Mouse (Mus musculus): ENCODE results near the gene Lrrc51.

Lrrc51 gene

GRCm38 (mm10) chr7:101880855-101881254 is 52.8 kb downstream of the Lrrc51 start:
- no peak for DNase-seq

- no peak for DNase-seq
Observed at GRCm38 (mm10) chr7:101875978-101876377, 57.7 kb downstream of the Lrrc51 start.

GRCm38 (mm10) chr7:101871296-101871695 is 62.4 kb downstream of the Lrrc51 start:
- peak; percentile 34 for DNase-seq

DNA sequence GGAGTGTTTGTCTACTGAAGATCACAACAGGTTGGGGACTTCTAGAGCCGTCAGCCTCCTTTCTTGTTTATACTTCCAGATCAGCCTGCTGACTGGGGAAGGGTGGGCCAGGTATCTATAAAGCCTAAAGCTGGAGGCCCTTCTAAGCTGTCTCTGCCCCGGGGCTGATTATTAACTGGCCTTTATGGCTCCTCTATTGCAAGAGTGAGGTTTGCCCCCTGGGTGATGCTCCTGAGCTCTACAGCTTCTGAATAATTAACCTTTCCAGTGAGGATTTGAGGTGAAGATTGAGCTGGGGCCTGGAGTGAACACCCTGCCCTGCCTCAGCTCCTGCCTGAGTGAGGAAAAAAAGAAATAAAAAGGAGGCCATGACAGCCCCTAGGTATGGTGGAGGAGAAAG is 63.1 kb downstream of the Lrrc51 start, which contains the start of gene Folr1:
TSS of gene Folr1 (minus strand) at position 160 of the 400 bp plus-strand sequence.
- DNase-seq = peak; percentile 72

- DNase-seq = peak; percentile 41
Observed at GRCm38 (mm10) chr7:101869163-101869500, 64.6 kb downstream of the Lrrc51 start.

DNA sequence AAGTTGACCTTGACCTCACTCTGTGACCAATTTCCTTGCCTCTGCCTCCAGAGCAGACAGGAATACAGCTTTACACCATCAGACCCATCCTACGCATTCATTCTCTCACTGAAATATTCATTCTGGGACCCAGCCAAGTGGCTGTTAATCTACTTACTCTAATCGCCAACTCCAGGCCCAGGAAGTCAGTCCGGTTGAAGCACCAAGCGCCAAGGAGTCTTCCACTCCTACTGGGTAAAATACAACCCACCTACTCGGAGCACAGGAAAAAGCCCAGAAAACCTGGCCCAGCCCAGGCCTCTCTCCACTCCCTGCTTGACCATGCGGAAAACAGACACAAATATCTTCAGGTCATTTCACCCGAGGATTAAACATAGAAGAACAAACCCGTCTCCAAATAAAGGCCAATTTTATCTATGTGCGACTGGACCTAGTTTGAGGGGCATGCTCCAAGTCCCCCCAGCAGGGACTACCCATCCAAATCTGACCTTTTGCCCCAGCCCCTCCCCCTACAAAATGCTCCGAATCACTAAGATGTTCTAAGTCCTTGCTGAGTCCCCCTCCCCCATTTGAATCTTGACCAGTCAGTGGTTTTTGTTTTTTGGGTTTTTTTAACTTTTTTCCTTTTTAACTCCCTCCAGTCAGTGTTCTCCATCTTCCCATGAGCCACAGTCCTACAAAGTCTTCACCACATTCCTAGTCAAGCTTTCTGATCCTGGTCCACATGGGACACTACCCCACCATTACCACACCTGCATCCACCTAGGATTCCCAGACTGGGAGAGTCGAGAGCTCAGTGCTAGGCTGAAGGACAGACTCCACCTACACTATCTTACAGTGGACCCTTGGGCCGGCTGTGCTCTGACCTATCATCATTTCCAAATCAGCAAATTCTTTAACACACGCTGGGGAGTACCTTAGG is 65.2 kb downstream of the Lrrc51 start:
- peak; percentile 61 for DNase-seq

- no peak for DNase-seq
Observed at GRCm38 (mm10) chr7:101867482-101867881, 66.2 kb downstream of the Lrrc51 start.

- no peak for DNase-seq
Observed at GRCm38 (mm10) chr7:101866491-101867265, 67.0 kb downstream of the Lrrc51 start.

DNA sequence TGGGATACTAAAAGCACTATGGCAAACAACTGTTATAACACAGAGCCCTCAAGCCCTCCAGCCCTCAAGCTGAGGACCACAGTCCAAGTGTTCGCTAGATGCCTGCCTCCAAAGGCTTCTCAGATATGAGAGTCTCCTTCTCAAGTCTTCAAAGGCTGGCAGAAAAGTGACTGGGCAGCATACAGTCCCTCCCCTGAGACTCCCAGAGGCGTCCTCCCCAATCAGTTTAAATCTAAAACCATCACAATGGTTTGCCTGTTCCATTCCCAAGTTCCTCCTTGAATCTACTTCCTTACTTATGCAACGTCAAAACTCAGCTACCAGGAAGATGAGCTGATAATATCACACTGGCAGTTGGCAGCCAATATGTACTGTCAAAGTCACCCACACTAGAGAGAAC is 70.3 kb downstream of the Lrrc51 start, which contains the start of gene Anapc15:
TSS of gene Anapc15 (plus strand) at position 301 of the 400 bp plus-strand sequence.
- no peak for DNase-seq

All from kidney, adult 18-20 months (tissue).